Mouse (Mus musculus) liver, embryonic 11.5 days (tissue): ENCODE measurements around the gene Olfm2. TPM values are rescaled to one million over a fixed set of nuclear protein-coding genes. Genes with fewer than 3 reads are reported as not detected.

Source experiments
- ATAC-seq: fragments of 200-750 bp; cut with Nextera tagmentation; replicated peaks from 2 replicates; pipeline ENCODE4 v1.8.0; 2017; ENCODE audit warnings: moderate number of reproducible peaks, mild to moderate bottlenecking, moderate TSS enrichment, moderate library complexity; ENCODE audit not compliant: low FRiP score
- DNase-seq: peaks from one replicate; pipeline ENCODE4 v3.0.0-alpha.2; 2017; ENCODE audit warnings: low spot score
- H3K27ac ChIP-seq: fragments of 300-500 bp; sonication (generic); 2 replicates; pipeline ENCODE4 v1.5.1; 2014; ENCODE audit warnings: mild to moderate bottlenecking, low read depth, low read length, control low read depth
- H3K27me3 ChIP-seq: fragments of 300-500 bp; sonication (generic); replicated peaks from 2 replicates; pipeline ENCODE4 v1.6.1; 2014; ENCODE audit warnings: low read length, mixed read lengths; ENCODE audit not compliant: control insufficient read depth, insufficient read depth
- H3K36me3 ChIP-seq: fragments of 300-500 bp; sonication (generic); 2 replicates; pipeline ENCODE4 v1.6.1; 2014; ENCODE audit warnings: mild to moderate bottlenecking, low read length, moderate library complexity, mixed read lengths; ENCODE audit not compliant: control insufficient read depth, insufficient read depth
- H3K4me1 ChIP-seq: fragments of 300-500 bp; sonication (generic); replicated peaks from 2 replicates; pipeline ENCODE4 v1.6.1; 2014; ENCODE audit warnings: low read length, mixed read lengths; ENCODE audit not compliant: control insufficient read depth, insufficient read depth
- H3K4me2 ChIP-seq: fragments of 300-500 bp; sonication (generic); 2 replicates; pipeline ENCODE4 v1.6.1; 2014; ENCODE audit warnings: mild to moderate bottlenecking, control low read depth, moderate library complexity
- H3K4me3 ChIP-seq: fragments of 300-500 bp; sonication (generic); 2 replicates; pipeline ENCODE4 v1.5.1; 2014; ENCODE audit warnings: low read depth, low read length, control low read depth
- H3K9ac ChIP-seq: fragments of 300-500 bp; sonication (generic); 2 replicates; pipeline ENCODE4 v1.6.1; 2014; ENCODE audit warnings: low read depth, low read length, control low read depth
- H3K9me3 ChIP-seq: fragments of 300-500 bp; sonication (generic); 2 replicates; pipeline ENCODE4 v1.6.1; 2016; ENCODE audit warnings: low read length, inconsistent platforms, mixed read lengths; ENCODE audit not compliant: control insufficient read depth
- WGBS: fragments of 180-500 bp; shearing (Covaris S2); extraction: QIAGEN DNeasy Blood & Tissue Kit; methylation state at CpG from one replicate; pipeline ENCODE4 v1.1.7; 2014; 5-methylcytosine and 5-hydroxymethylcytosine counted together
- polyA plus RNA-seq: library from polyadenylated mRNA; unstranded; fragments of >200 nt; fragmentation: Nextera tagmentation; extraction: Ambion mirVana; gene quantifications from 2 replicates; pipeline ENCODE4 v1.2.1, GENCODE M21; 2014

The Olfm2 gene
- polyA plus RNA-seq, 1 experiment from 2014 or later = 1.3 TPM

DNA sequence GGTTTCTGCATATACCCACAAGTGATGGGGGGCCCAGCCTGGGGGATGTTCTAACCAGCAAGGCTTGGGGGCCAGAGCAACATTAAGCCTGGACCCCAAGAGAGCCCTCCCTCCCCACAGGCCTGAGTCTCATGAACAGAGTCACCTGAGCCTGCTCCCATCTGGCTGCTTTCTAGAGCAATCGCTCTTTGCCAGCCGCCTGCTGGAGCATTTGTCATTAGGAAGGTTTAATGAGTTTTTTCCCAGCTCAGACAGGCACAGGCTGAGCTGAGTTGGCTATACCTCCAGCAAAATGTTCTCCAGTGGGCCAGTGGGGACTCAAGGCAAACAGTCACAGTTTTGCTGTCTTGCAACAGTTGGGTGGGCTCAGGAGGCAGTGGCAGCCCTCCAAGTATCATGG, 81.8 kb downstream of the Olfm2 start:
- no peaks in the 10 kb centered on the region for H3K27me3 ChIP-seq
- DNase-seq (no peak), ATAC-seq (no peak)
- no peak overlapping the region for H3K4me3 ChIP-seq
- WGBS = 79% methylated on average over 2 of the region's 2 CpGs
- no peak overlapping the region for H3K9ac ChIP-seq
- H3K4me1 ChIP-seq = peaks cover 11% of the 10 kb centered on the region
- no peak overlapping the region for H3K4me2 ChIP-seq
- no peak overlapping the region for H3K27ac ChIP-seq
- H3K9me3 ChIP-seq = no peaks in the 10 kb centered on the region
- peaks cover 44% of the 10 kb centered on the region for H3K36me3 ChIP-seq

- Histone ChIP-seq H3K36me3 (peaks cover 47% of the 10 kb centered on the region), H3K27ac (no peak overlapping the region), H3K9me3 (no peaks in the 10 kb centered on the region), H3K27me3 (no peaks in the 10 kb centered on the region), H3K4me2 (no peak overlapping the region), H3K9ac (no peak overlapping the region), H3K4me3 (no peak overlapping the region), H3K4me1 (peaks cover 11% of the 10 kb centered on the region)
- WGBS = 91% methylated on average over 2 of the region's 2 CpGs
- DNase-seq = no peak
- no peak for ATAC-seq
These were observed 82.2 kb downstream of the Olfm2 start for GRCm38 (mm10) chr9:20663956-20664355.

GRCm38 (mm10) chr9:20662874-20663273, 83.3 kb downstream of the Olfm2 start:
- DNase-seq = no peak
- no peak overlapping the region for H3K4me2 ChIP-seq
- H3K4me3 ChIP-seq = no peak overlapping the region
- 93% methylated on average over 8 of the region's 8 CpGs for WGBS
- H3K9me3 ChIP-seq = no peaks in the 10 kb centered on the region
- H3K27ac ChIP-seq = no peak overlapping the region
- peaks cover 54% of the 10 kb centered on the region for H3K36me3 ChIP-seq
- H3K27me3 ChIP-seq = no peaks in the 10 kb centered on the region
- H3K4me1 ChIP-seq = peaks cover 11% of the 10 kb centered on the region
- ATAC-seq = no peak
- no peak overlapping the region for H3K9ac ChIP-seq

DNA sequence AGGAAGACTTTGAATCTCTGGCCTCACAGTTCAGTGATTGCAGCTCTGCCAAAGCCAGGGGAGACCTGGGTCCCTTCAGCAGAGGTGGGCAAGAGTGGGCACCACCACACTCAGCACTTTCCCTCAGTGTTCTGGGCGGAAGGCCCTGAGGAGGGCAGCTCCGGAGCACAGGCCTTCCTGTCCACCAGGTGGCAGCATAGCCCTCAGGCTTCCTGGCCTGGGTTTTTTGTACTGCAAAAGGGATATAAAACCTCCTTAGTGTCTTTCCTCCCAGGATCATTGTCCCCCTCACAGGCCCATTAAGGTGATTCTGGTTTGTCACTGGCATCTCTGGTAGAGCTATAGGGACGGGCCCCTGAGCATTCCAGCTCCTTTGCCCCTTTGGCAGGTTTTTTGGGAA, 83.8 kb downstream of the Olfm2 start:
- Histone ChIP-seq H3K4me2 (no peak overlapping the region), H3K27me3 (no peaks in the 10 kb centered on the region), H3K9me3 (no peaks in the 10 kb centered on the region), H3K9ac (no peak overlapping the region), H3K4me3 (no peak overlapping the region), H3K36me3 (peaks cover 59% of the 10 kb centered on the region), H3K4me1 (peaks cover 11% of the 10 kb centered on the region), H3K27ac (no peak overlapping the region)
- 61% methylated on average over 3 of the region's 3 CpGs for WGBS
- ATAC-seq (no peak), DNase-seq (no peak)

DNA sequence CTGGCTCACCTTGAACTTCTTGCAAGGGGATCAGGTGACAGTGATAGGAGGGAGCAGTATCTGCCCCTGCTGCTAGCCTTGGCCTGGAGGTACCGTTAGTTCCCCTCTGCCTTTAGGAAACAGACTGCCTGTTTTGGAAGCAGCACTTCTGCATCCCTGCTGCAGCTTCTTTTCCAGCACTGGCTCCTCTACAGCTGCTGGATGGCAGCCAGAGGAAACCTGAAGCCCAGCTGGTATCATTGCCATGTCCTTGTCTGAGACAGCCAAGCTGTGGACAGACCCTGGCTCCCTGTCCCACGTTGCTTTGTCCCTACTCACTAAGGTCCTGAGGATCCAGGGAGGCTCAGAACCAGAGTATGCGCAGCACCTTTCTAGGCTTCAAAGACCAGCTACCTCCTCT, 88.6 kb downstream of the Olfm2 start:
- no peak overlapping the region for H3K27ac ChIP-seq
- DNase-seq (no peak), ATAC-seq (no peak)
- H3K36me3 ChIP-seq = peaks cover 64% of the 10 kb centered on the region
- 96% methylated on average over 3 of the region's 3 CpGs for WGBS
- no peak overlapping the region for H3K4me3 ChIP-seq
- no peak overlapping the region for H3K4me2 ChIP-seq
- H3K27me3 ChIP-seq = no peaks in the 10 kb centered on the region
- H3K4me1 ChIP-seq = peaks cover 6% of the 10 kb centered on the region
- H3K9ac ChIP-seq = no peak overlapping the region
- H3K9me3 ChIP-seq = no peaks in the 10 kb centered on the region

DNA sequence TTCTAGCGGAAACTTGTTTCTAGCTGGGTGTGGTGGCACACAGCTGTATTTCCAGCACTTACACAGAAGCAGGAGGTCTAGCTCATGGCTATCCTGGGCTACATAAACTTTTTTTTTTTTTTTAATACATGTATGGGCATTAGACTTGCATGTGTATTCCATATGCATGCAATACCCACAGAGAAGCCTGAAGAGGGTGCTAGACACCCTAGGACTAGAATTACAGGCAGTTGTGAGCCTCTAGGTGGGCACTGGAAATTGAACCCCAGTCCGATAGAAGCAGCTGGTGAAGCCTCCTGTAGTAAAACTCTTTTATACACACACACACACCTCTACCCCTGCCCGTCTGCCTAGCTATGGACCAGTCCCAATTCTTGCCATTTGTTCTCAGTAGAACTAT, 92.3 kb downstream of the Olfm2 start:
- Histone ChIP-seq H3K4me1 (peaks cover 17% of the 10 kb centered on the region), H3K27me3 (no peaks in the 10 kb centered on the region), H3K36me3 (peaks cover 39% of the 10 kb centered on the region), H3K4me2 (peak overlapping the region; percentile 72), H3K27ac (no peak overlapping the region), H3K9ac (no peak overlapping the region), H3K9me3 (no peaks in the 10 kb centered on the region), H3K4me3 (peak overlapping the region; percentile 94)
- WGBS = 89% methylated on average over 3 of the region's 3 CpGs
- ATAC-seq (no peak), DNase-seq (no peak)

DNA sequence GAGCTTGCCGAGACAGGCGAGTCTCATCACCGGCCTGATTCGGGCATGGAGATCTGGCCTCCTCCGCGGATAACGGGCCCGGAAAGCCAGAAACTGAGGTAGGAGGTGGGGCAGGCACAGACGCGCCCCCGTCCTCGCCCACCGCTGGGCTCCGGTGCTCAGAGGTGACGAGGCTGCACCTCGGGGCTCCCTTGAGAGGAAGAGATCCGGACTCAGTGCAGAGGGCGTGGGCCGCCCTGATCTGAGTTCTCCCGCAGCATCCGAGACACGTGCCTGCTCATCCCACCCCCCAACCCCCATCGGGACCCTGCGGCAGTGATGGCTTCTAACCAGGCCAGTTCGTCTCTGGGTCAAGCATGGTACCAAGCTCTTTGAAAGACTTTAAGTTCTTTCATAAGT, 93.9 kb downstream of the Olfm2 start:
- Histone ChIP-seq H3K9me3 (no peaks in the 10 kb centered on the region), H3K4me3 (peak overlapping the region; percentile 94), H3K4me1 (peaks cover 17% of the 10 kb centered on the region), H3K4me2 (peak overlapping the region; percentile 72), H3K27ac (no peak overlapping the region), H3K36me3 (peaks cover 30% of the 10 kb centered on the region), H3K27me3 (no peaks in the 10 kb centered on the region), H3K9ac (peak overlapping the region; percentile 91)
- ATAC-seq (peak; percentile 11), DNase-seq (no peak)
- under 1% methylated on average over 25 of the region's 25 CpGs for WGBS

DNA sequence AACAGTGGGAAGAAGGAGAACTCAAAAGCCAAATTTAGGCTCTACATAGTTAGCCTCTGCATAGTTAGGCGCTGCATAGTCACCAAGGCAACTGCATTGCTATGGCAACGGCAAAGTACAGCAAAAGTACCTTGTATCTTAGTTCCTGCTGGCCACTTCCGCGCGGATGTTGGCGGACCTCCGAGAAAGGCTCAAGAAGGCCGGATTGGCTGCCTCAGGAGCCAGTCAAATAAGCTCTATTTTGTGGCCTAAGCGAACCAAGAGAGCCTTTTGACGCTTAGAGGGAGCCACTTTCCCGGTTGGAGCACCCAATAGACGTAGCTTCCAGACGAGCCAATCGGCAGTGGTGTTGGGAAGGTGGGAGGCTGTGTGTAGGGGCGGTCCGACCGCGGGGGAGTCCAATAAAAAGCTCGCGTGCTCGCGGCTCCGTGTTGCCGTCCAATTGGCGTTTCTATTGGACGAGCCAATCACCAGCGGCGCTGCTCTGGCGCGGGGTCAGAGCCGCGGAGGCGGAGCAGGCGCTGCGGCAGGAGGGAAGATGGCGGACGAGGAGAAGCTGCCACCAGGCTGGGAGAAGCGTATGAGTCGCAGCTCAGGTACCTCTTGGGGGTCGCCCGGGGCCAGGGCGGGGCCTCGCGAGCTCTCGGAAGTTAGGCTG, 94.4 kb downstream of the Olfm2 start, which contains the start of gene Pin1:
TSS of gene Pin1 (plus strand) at position 494 of the 658 bp plus-strand sequence.
- H3K27ac ChIP-seq = peak within 1 kb of the TSS; percentile 53; the same call in 1 of the 2 replicates
- ATAC-seq (peak; percentile 98), DNase-seq (peak; percentile 95)
- WGBS = 0% methylated on average over 45 of the region's 45 CpGs
- no peaks in the 10 kb centered on the region for H3K9me3 ChIP-seq
- H3K27me3 ChIP-seq = no peaks in the 10 kb centered on the region
- peak within 1 kb of the TSS; percentile 86 for H3K4me2 ChIP-seq
- H3K9ac ChIP-seq = peak within 1 kb of the TSS; percentile 91
- H3K36me3 ChIP-seq = peaks cover 25% of the 10 kb centered on the region
- peaks cover 17% of the 10 kb centered on the region for H3K4me1 ChIP-seq
- H3K4me3 ChIP-seq = peak within 1 kb of the TSS; percentile 94

- H3K9ac ChIP-seq = peak overlapping the region; percentile 86
- H3K27me3 ChIP-seq = no peaks in the 10 kb centered on the region
- peak overlapping the region; percentile 79 for H3K4me2 ChIP-seq
- H3K4me3 ChIP-seq = peak overlapping the region; percentile 96
- H3K36me3 ChIP-seq = peaks cover 7% of the 10 kb centered on the region; the same call in 1 of the 2 replicates
- H3K27ac ChIP-seq = peak overlapping the region; percentile 82
- peaks cover 9% of the 10 kb centered on the region for H3K4me1 ChIP-seq
- no peaks in the 10 kb centered on the region for H3K9me3 ChIP-seq
- no peak for ATAC-seq
- DNase-seq = peak; percentile 52
- WGBS = 4% methylated on average over 17 of the region's 17 CpGs
These were observed 101.0 kb downstream of the Olfm2 start for GRCm38 (mm10) chr9:20645121-20645520.
